In genomic region chr3:88143961-88144486, GRCm38 (mm10) we compare ENCODE assay signal across 8 mouse cellular contexts. TPM values are rescaled to one million over a fixed set of nuclear protein-coding genes. Genes with fewer than 3 reads are reported as not detected.
DNase-seq lines count a peak whose midpoint lies in the region; ATAC-seq and TF ChIP-seq lines count a peak whose summit lies in the region.

No protein-coding gene starts in this region.

- H3K4me2 ChIP-seq in hindbrain, postnatal 0 days (ENCODE audit: low read depth, low read length), result peak overlapping the region; percentile 93

- H3K4me3 ChIP-seq in hindbrain, postnatal 0 days (ENCODE audit: low read length), result peak overlapping the region; percentile 92

- H3K27ac ChIP-seq in hindbrain, postnatal 0 days, result peak overlapping the region; percentile 99; the same call in 1 of the 2 replicates

- no peaks in the 10 kb centered on the region for H3K9me3 ChIP-seq in hindbrain, postnatal 0 days (ENCODE audit: low read length)

- ATAC-seq in hindbrain, postnatal 0 days, result no peak

- WGBS in hindbrain, postnatal 0 days, result 16% methylated on average over 5 of the region's 5 CpGs

- no peak; the same call in 1 of the 2 replicates for TF ChIP-seq CTCF in hindbrain, postnatal 0 days (IDR thresholded peaks at IDR 0.05; ENCODE audit: low read depth)

- H3K4me1 ChIP-seq in hindbrain, postnatal 0 days (ENCODE audit: insufficient read depth, low read length), result peaks cover 47% of the 10 kb centered on the region

- H3K9ac ChIP-seq in hindbrain, postnatal 0 days (replicated peaks; ENCODE audit: low read length), result peak overlapping the region; percentile 93; the same call in 1 of the 2 replicates

- DNase-seq in embryo, embryonic 10.5 days (ENCODE audit: low spot score), result peak; percentile 44
- DNase-seq in embryo, embryonic 9.5 days (ENCODE audit: extremely low spot score), result no peak
- DNase-seq in c-Kit-positive CD71-positive TER-119-positive erythroid progenitor cells, embryonic 14.5 days (ENCODE audit: low spot score), result peak; percentile 51
- DNase-seq in frontal cortex, postnatal 36 days (ENCODE audit: low spot score in 2 of 2), result peak; percentile 60 to 66
- DNase-seq in hindbrain, postnatal 0 days (ENCODE audit: low spot score), result peak; percentile 15
- DNase-seq in liver, result peak; percentile 80
- DNase-seq in neural tube, embryonic 10.5 days (ENCODE audit: extremely low spot score, low spot score), result peak; percentile 25
- DNase-seq in yolk sac, embryonic 10.5 days (ENCODE audit: low spot score), result peak; percentile 49

- no peaks in the 10 kb centered on the region for H3K27me3 ChIP-seq in hindbrain, postnatal 0 days (ENCODE audit: insufficient read depth, low read length)

- H3K36me3 ChIP-seq in hindbrain, postnatal 0 days (ENCODE audit: insufficient read depth, low read length), result no peaks in the 10 kb centered on the region

RNA-seq across cellular contexts. Expression of gene Mef2d, which starts 1.9 kb away (rescaled TPM):
- total RNA-seq in hindbrain, postnatal 0 days (2014; rRNA removed), result 44.0 and 50.3 TPM in 2 replicates
- polyA plus RNA-seq in hindbrain, postnatal 0 days (2015; fragmentation: Nextera tagmentation; extraction: Ambion mirVana), result 13.4 and 19.2 TPM in 2 replicates
